Mouse (Mus musculus): ENCODE results near the gene Mrpl20.
"Not testable (repeated sequence)": the region's sequence is repeated elsewhere in the genome, so short reads cannot be mapped to it uniquely, and the experiment has no call there.

The Mrpl20 gene

GRCm38 (mm10) chr4:155784081-155784701 is 18.5 kb upstream of the Mrpl20 start:
- peak; percentile 83 for DNase-seq

DNA sequence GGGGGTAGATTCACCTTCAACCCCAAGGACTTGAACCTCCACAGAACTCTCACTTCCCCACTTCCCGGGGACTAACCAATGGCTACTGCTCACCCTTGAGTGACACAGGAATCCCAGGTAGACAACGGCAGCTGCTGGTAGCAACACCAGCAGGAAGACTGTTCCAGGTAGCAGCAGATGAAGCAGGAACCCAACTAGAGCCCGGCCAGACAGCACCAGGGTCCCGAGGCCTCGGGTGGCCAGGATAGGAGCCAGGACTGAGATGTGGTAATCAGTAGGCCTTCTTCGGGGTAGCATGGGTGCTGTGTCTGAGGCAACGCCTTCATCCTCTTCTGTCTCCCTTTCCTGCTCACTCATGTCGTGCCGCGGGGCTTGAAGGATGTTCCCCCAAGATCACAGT is 17.4 kb upstream of the Mrpl20 start:
- no peak for DNase-seq

DNA sequence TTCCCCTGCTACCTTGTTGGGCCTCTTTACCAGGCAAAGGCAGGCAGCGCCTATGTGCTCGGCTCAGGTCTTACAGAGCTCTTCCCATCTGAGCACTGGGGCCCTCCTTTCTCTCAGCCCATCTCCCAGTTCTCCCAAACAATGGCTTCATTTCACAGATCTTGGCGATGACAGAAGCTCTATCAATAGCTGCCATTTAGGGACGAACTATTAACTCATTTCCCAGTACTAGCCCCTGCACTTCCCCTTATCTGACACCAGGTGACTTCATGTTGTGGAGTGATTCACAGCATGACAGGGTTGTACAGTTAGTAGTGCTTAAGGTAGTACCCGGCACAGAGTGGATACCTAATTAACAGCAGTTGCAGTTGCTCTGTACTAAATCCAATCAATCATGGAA is 16.9 kb upstream of the Mrpl20 start, which contains the start of gene Tmem88b:
Gene Tmem88b, minus strand, starts transcription at position 56 of the 400 bp plus-strand sequence.
- peak; percentile 18 for DNase-seq

DNA sequence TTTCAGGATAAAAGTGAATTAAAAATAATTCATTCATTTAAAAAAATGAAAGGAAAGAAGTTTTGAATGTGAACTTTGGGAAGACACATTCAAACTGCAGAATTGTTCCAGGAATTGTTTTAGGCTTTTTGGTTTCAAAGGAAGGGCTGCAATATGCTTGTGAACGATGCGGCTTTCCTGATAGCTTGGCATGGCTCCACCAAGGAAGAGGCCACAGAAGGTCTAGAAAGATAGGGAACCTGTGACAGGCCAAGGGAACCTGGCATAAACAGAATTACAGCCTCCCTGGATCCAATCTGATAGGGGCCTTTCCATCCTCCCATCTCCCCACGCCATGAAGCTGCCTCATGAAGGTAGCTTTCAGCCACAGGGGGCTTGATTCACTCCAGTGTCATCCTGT is 14.4 kb upstream of the Mrpl20 start:
- DNase-seq = no peak

DNA sequence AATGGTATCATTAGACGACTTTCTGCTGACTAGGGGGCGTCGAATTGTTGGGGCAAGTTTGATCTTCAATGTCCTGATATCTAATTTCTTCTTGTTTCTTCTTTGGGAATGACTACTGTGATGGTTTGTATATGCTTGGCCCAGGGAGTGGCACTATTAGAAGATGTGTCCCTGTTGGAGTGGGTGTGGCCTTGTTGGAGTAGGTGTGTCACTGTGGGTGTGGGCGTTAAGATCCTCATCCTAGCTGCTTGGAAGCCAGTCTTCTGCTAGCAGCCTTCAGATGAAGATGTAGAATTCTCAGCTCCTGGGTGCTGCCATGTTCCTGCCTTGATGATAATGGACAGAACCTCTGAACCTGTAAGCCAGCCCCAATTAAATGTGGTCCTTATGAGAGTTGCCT is 13.8 kb upstream of the Mrpl20 start:
- not testable (repeated sequence) for DNase-seq

GRCm38 (mm10) chr4:155790021-155790489 is 12.6 kb upstream of the Mrpl20 start, which contains the start of gene Ankrd65:
Gene Ankrd65 (plus strand): TSS chr4:155790439.
- no peak for DNase-seq

DNA sequence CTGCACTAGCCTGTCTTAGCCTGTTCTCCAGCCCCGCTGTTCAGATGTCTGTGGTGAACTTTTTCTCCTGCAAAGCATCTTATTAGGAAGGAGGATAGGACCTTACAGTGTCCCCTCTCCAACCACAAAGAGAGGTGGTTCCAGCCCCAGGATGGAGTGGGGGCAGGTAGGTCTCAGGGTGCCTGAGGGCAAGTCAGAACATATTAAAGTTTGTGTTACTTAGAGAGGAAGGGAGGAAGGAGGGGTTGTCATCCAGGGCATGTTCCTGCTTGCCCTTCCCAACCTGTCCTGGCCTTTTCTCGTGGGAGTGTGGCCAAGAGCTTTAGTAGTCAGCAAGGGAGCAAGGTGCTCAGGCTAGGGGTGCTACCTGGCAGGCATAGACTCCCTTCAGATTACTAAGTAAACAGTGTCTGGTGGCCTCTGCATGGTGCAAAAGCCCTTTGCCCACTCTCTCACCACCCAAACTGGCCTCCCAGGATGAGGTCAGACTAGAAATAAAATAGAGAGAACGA is 12.0 kb upstream of the Mrpl20 start:
- no peak for DNase-seq

GRCm38 (mm10) chr4:155791240-155791933 is 11.3 kb upstream of the Mrpl20 start:
- DNase-seq = no peak

DNA sequence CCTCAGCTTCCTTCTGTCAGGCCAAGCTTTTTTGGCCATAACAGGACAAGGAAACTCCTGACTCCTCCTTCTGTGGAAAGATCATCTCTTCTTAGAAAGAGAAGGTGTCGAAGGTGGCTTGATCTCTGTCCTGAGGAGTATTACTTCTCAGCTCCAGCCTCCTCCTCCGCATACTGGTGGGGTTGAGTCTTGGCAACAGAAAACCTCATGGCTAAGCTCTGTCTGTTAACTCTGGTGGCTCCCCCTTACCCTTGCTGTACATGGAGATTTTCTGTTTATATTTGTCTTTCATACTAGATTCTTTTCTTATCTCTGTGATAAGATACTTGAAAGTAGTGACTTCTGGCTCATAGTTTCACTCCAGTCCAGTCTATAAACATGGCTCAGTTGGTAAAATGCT is 8.9 kb upstream of the Mrpl20 start:
- no peak for DNase-seq

DNA sequence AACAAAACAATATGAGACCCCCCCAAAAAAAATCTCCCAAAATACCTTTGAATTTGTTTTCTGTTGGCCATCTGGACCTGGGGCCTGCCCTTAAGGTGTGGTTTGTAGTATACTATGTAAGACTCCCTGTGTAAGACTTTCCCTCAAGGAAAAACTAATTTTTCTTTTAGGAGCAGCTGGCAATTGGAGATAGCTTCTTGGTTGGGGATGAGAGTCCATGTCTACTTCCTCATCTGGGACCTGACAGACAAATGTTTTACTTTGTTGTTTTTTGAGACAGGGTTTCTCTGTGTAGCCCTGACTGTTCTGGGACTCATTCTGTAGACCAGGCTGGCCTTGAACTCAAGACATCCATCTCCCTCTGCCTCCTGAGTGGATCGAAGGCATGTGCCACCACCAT is 603 bp upstream of the Mrpl20 start:
- no peak for DNase-seq

GRCm38 (mm10) chr4:155803340-155804041 is 813 bp downstream of the Mrpl20 start:
- peak; percentile 94 for DNase-seq

GRCm38 (mm10) chr4:155807841-155808240 is 5.2 kb downstream of the Mrpl20 start:
- no peak for DNase-seq

- peak; percentile 95 for DNase-seq
Observed at GRCm38 (mm10) chr4:155811929-155812664, 9.4 kb downstream of the Mrpl20 start, which contains the start of gene Ccnl2. Gene Ccnl2 (plus strand): TSS chr4:155812489.

GRCm38 (mm10) chr4:155812665-155813181 is 10.0 kb downstream of the Mrpl20 start:
- DNase-seq = no peak

DNA sequence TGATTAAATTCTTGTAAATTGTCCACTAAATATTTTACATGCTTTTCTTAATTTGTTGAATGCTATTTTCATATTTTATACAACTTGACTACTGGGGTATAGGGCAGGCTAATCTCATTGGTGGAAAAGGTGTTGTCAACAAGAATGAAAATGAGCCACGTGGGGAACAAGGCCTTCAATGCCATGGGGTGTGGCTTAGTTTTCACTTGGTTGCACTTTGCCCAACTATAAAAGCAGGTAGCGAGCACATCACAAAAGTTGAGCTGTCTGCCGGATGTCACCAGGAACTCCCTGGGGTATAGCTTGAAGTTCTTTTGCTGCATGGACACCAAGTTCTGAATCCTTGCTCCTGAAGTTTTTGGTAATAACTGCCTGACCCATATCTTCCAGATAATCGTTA is 14.9 kb downstream of the Mrpl20 start:
- no peak for DNase-seq

DNA sequence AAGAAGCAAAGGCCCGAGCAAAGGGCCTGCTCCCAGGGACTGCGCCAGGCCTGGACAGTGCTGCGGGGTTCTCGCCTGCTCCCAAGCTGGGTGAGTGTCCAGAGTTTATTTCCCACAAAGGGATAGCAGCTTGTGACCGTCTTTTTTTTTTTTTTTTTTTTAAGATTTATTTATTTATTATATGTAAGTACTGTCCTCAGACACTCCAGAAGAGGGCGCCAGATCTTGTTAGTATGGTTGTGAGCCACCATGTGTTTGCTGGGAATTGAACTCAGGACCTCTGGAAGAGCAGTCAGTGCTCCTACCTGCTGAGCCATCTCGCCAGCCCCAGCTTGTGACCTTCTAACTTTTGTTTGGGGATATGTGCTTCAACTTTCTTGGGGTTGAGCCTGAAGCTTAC is 18.3 kb downstream of the Mrpl20 start:
- no peak for DNase-seq

- DNase-seq = no peak
Observed at GRCm38 (mm10) chr4:155823443-155823842, 20.8 kb downstream of the Mrpl20 start.

DNA sequence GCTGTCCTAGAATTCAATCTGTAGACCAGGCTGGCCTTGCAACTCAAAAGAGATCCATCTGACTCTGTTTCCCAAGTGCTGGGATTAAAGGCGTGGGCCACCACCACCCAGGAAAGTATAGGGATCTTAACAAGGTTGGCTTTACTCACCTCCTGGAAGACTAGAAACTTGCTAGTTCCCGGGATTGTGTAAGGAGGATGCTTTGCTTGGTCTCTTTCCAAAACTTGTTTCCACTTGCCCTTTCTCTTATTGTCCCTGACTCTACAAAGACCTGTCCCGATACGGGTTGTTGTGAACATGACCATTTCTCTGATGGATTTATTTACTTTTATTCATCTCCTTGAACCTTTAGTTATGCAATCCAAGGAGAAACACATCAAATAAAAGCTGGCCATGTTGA is 27.2 kb downstream of the Mrpl20 start:
- DNase-seq = no peak

- no peak for DNase-seq
Observed at GRCm38 (mm10) chr4:155830596-155830995, 27.9 kb downstream of the Mrpl20 start.

- peak; percentile 96 for DNase-seq
Observed at GRCm38 (mm10) chr4:155831205-155831766, 28.6 kb downstream of the Mrpl20 start, which contains the start of gene Aurkaip1. Gene Aurkaip1 (plus strand): TSS chr4:155831272.

DNA sequence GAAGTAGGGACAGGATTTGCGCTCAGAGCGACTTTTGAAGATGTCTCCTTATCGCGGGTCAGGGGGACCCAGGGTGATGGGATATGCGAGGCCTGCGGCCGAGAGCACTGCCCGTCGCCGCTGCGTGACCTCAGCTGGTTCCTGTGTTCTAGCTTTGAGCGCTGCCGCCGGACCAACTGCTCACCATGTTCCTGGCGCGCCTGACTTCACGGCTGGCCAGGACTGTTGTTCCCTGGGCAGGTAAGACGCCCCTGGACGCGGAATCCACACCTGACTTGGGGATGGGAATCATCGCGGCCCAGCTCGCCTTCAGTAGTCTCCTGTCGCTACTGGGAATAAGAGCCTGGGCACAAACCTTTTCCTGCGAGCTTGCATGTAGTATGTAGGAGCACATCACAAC is 29.2 kb downstream of the Mrpl20 start:
- DNase-seq = no peak

- no peak for DNase-seq
Observed at GRCm38 (mm10) chr4:155832321-155832720, 29.6 kb downstream of the Mrpl20 start.
